Mouse (Mus musculus) cerebellum, adult 18-20 months (tissue): ENCODE data around the gene Plac8.

Experiments used
- DNase-seq, 2 experiments: peaks; one replicate each; pipeline ENCODE4 v3.0.0; 2021

Gene Plac8

DNA sequence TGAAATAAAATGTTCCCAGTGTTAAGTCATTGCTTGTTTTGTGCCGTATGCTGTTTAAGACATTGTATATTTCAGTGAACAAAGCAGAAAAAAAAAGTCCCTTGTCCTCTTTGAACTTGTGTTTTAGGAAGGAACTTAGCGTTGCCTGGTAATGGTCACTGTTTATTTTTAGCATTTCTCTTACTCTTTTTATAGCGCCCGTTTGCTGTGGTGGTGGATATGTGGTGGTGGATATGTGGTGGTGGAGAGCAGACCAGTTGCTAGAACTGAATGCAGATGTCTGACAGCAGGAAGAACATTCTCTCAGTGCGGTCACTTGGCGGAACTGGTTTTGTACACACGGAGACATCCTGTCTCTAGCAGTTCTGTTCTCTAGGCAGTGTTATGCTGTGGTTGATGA is 45.9 kb downstream of the Plac8 start:
- DNase-seq, result no peak

DNA sequence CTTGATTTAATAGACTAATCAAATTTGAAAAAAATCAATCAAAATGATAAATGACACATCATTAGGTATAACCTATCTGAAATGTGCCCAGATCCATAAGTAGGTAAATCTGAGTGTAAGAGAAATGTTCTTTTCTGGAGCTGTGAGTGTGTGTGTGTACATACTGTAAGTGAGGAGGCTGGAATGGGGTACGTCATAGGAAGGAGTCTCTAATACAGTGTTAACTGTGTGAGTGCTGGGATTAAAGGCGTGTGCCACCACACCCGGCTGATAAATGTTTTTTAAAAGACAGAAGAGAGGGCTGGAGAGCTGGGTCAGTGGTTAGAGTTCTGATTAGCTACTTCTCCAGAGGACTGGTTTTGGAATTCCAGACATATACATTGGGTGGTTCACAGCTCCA is 46.4 kb downstream of the Plac8 start:
- no peak for DNase-seq

DNA sequence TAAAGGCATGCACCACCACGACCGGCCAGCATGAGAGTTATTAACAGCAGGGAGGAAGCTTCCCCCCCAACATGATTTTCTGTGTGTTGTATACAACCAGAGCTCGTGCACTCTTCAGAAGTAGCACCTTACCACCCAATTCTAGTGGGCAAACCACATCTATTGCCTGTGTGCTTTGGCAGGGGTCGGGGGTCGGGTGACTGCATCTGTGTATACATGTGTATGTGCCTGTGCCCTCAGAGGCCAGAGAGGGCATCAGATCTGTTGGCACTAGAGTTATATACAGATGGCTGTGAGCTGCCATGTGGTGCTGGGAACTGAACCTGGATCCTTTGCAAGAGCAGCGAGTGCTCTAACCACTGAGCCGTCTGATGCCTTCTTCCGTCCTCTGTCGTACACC is 47.1 kb downstream of the Plac8 start:
- no peak for DNase-seq

DNA sequence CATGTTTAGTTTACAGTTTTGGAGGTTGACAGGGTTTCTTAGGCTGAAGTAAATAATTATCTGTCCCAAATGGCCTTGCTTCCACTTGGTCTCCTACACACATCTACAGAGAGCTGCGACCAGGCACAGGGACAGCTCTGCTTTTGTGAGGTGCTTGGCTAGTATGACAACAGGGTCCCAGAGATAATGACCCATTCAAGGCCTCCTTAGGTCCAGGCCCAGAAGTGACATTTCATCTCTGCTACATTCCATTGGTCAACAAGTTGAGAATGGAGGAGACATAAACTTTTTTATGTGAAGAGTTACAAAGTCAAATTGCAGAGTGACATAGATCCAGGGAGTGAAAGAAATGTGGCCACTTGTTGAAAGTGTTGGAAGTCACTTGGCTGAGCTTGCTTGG is 48.7 kb downstream of the Plac8 start:
- DNase-seq, result no peak

DNA sequence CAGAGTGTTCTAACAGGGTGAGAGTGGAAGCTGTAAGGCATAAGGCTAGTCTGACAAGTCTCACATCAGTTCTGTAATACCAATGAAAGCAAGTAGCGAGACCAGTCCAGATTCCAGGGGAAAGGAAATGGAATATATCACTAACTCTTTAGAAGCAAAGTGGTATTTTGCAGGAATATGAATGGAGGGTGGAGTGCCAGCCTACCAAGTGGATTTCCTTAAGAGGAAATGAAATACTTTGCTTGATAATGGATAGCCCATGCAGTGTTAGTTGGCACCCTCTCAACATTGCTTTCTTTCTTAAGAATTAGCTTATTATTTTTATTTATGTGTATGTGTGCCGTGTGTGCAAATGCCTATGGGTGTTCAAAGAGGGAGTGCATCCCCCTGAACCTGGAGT is 51.8 kb downstream of the Plac8 start:
- DNase-seq, result no peak

DNA sequence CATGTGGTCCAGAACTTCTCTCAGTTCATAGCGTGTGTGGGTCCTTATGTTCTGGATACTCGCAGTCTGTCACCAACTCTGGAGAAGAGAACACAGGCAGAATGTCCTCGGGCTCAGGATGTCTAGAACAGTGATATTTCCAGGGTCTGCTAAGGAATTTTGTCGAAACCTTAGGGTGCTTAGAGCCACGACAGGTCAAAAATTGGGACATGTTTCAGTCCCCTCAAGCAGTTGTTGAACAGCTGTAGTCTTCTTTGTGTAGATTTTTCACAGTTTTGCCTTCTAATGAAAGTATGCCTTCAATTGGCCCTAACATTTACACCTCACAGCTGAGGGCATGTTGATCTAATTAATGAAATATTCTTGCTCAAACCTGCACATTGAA is 53.0 kb downstream of the Plac8 start:
- no peak for DNase-seq

DNA sequence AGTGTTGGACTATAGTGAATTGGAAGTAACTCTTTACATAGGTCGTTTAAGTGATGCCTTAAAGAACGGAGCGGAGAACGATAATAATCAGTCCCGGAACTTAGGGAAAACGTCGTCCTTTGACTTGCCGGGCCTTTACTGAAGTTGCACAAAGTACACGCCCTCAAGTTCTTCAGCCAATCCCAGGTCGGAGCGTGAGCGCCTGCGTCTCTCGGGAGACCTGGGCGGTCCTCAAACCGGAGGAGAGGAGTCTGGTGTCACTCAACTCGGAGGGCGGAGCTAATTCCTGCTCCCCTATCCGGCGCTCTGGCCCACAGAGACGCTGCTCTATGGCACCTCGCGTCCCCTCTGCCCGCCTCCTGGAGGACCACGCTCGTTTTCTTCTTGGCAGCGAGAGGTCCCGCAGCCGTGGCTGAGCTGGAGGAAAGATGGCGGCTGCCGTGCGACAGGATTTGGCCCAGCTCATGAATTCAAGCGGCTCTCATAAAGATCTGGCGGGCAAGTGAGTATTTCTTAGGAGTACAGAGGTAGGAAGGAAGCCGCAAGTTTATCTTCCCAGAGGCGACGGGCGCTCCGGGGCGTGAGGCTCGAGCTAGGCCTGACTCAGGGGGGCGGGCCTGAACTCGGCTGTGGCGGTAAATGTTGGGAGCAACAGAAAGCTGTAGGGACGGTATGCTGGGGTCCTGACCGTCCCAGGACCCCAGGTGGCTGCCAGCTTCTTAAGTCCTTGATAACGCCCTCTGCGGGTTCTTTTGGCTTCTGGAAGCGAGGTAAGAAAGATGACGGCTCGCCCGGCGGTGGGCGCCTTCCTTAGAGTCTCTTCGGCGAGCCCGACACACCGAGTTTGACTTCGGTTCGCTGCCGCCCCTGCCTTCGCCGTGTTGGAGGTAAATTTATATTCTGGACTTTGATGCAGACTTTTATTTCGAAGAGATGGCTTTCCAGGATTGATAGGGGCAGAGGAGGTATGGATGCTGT is 53.7 kb downstream of the Plac8 start, which contains the start of gene Cops4:
Cops4 (plus strand) TSS at position 261 of the 978 bp plus-strand sequence.
- peak; percentile 95 to 99 for DNase-seq

DNA sequence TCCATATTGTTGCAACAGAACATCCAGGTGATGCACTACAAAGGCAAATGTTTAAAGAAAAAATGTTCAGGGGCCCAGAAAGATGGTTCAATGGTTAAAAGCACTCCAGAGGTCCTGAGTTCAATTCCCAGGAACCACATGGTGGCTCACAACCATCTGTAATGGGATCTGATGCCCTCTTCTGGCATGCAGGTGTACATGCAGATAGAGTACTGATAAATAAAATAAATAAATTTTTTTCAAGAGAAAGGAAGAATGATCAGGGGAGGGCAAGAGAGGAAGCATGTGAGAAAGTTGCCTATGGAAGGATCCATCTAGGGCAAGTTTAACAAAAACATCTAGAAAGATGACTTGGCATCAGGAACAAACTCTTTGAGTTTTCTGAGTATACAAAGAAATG is 59.5 kb downstream of the Plac8 start:
- no peak for DNase-seq

DNA sequence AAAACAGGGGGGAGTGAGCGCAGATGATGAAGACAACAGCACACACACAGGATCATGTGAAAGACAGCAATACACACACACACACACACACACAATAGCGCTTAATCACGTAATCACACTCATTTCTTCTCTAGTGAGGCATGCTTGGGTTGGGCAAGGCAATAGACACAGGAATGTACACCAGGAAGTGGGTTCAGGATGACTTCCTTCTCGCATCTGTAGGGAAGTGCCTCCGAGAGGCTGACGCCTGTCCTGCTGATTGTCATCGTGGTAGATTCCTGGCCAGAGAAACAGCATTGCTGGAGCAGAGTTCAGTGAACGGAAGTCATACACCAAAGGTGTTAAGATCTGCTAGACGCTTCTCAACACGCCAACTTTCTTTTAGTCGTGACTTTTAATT is 62.8 kb downstream of the Plac8 start:
- no peak for DNase-seq
